Mouse (Mus musculus): ENCODE measurements around the gene Egfr.

DNA sequence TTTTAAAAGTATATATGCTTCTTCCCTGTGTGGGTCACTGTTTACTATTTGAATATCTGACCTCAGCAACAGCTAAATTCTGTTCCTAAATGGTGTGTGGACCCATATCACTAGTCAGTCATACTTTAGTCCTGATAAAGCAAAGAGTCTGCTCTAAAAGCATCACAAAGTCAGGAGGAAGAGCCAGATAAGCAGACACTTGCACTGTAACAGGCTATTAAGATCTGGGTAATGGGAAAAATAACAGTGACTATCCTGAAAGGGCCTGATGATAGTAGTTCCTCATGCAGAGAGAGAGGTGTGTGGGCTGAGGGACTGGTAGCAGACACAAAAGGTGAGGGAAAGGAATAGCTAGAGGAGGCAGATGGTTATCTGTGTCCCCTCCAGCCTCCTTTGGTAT is 61.3 kb downstream of the Egfr start:
- TF ChIP-seq CTCF (IDR thresholded peaks at IDR 0.05) (no peak), EP300 (IDR thresholded peaks at IDR 0.05) (no peak)

Measured in lung, postnatal 0 days (tissue).